Mouse (Mus musculus): ENCODE results near the gene Gm13277.
"Not testable (repeated sequence)": the region's sequence is repeated elsewhere in the genome, so short reads cannot be mapped to it uniquely, and the experiment has no call there.

GRCm38 (mm10) chr4:88791250-88791649, 2.8 kb downstream of the Gm13277 start, which contains the start of gene Gm13278:
- not testable (repeated sequence) for TF ChIP-seq USF1 (IDR thresholded peaks at IDR 0.05; ENCODE audit: low read depth); MAX (IDR thresholded peaks at IDR 0.05)
